18 mouse cellular contexts compared by ENCODE assay signal in genomic region chr16:33588845-33589244, GRCm38 (mm10).
DNase-seq lines count a peak whose midpoint lies in the region; ATAC-seq and TF ChIP-seq lines count a peak whose summit lies in the region.
"Had no signal": no experiment of that assay in that cellular context is flagged by ENCODE, and none has a peak within 500 bp of the region (broad histone marks: within the 10 kb centered on the region; RNA-seq: fewer than 3 reads in every experiment).

No protein-coding gene starts in this region.

- intact Hi-C loops in gastrocnemius, adult 2 months (cut with DNase I) = no loop called here

- ATAC-seq in kidney, embryonic 16.5 days (ENCODE audit: low FRiP score, low TSS enrichment) = no peak
- no peak for ATAC-seq in intestine, embryonic 15.5 days
- ATAC-seq: forebrain, embryonic 14.5 days; hindbrain, postnatal 0 days had no signal

- no peak for DNase-seq in gastrocnemius, adult 2 months
- DNase-seq in gastrocnemius, postnatal 4 days (ENCODE audit: low spot score in 2 of 2) = no peak
- no peak for DNase-seq in kidney, postnatal 10 days
- no peak for DNase-seq in embryonic facial prominence, embryonic 10.5 days (ENCODE audit: low spot score)
- DNase-seq: adrenal gland, postnatal 14 days; cerebellum, adult 11-12 months; cerebellum, adult 9-10 months; cerebellum, postnatal 25 days; gastrocnemius, postnatal 10 days; heart, adult 2 months; heart, postnatal 36 days had no signal

- H3ac ChIP-seq in myocyte (ENCODE audit: control insufficient read depth, insufficient read length) = no peak overlapping the region

- no peak for TF ChIP-seq CTCF in gastrocnemius, adult 2 months (IDR thresholded peaks at IDR 0.05)

- H3K4me1 ChIP-seq in kidney, embryonic 16.5 days (ENCODE audit: insufficient read depth, low read length) = peaks cover 58% of the 10 kb centered on the region
- peaks cover 46% of the 10 kb centered on the region for H3K4me1 ChIP-seq in embryonic facial prominence, embryonic 10.5 days
- H3K4me1 ChIP-seq in intestine, embryonic 15.5 days (replicated peaks) = peaks cover 21% of the 10 kb centered on the region

- WGBS in kidney, embryonic 16.5 days = 9% methylated on average over 2 of the region's 2 CpGs
- 86% methylated on average over 2 of the region's 2 CpGs for WGBS in embryonic facial prominence, embryonic 10.5 days
- WGBS in intestine, embryonic 15.5 days = 62% methylated on average over 2 of the region's 2 CpGs

- H3K36me3 ChIP-seq in kidney, embryonic 16.5 days (ENCODE audit: insufficient read depth, low read length) = no peaks in the 10 kb centered on the region
- no peaks in the 10 kb centered on the region for H3K36me3 ChIP-seq in embryonic facial prominence, embryonic 10.5 days (replicated peaks)
- no peaks in the 10 kb centered on the region for H3K36me3 ChIP-seq in myocyte (ENCODE audit: control insufficient read depth, insufficient read depth)
- no peaks in the 10 kb centered on the region for H3K36me3 ChIP-seq in intestine, embryonic 15.5 days
- H3K36me3 ChIP-seq: heart, embryonic 12.5 days; hindbrain, embryonic 12.5 days had no signal

- 0 out of 2 replicates have a peak overlapping the region, but pooled peaks have one; percentile 40 for H3K27ac ChIP-seq in gastrocnemius, adult 2 months
- H3K27ac ChIP-seq in kidney, embryonic 16.5 days (ENCODE audit: low read length) = peak overlapping the region; percentile 30; the same call in 1 of the 2 replicates
- peak overlapping the region; percentile 51; the same call in 1 of the 2 replicates for H3K27ac ChIP-seq in embryonic facial prominence, embryonic 10.5 days (replicated peaks)
- H3K27ac ChIP-seq in intestine, embryonic 15.5 days = no peak overlapping the region
- H3K27ac ChIP-seq: hindbrain, embryonic 12.5 days; hindbrain, postnatal 0 days had no signal

- no peaks in the 10 kb centered on the region for H3K27me3 ChIP-seq in kidney, embryonic 16.5 days (ENCODE audit: insufficient read depth, low read length)
- H3K27me3 ChIP-seq in embryonic facial prominence, embryonic 10.5 days (replicated peaks; ENCODE audit: low read depth, poor library complexity, severe bottlenecking) = no peaks in the 10 kb centered on the region
- no peaks in the 10 kb centered on the region for H3K27me3 ChIP-seq in myocyte (ENCODE audit: control insufficient read depth, insufficient read depth, insufficient read length)
- H3K27me3 ChIP-seq in intestine, embryonic 15.5 days (replicated peaks) = no peaks in the 10 kb centered on the region
- H3K27me3 ChIP-seq: heart, embryonic 12.5 days; hindbrain, embryonic 12.5 days had no signal

- H3K9me3 ChIP-seq in kidney, embryonic 16.5 days (ENCODE audit: low read length) = no peaks in the 10 kb centered on the region
- H3K9me3 ChIP-seq in embryonic facial prominence, embryonic 10.5 days = no peaks in the 10 kb centered on the region
- H3K9me3 ChIP-seq in intestine, embryonic 15.5 days = no peaks in the 10 kb centered on the region
- H3K9me3 ChIP-seq: heart, embryonic 12.5 days; hindbrain, embryonic 12.5 days had no signal

- no peak overlapping the region for H3K4me3 ChIP-seq in gastrocnemius, adult 2 months
- H3K4me3 ChIP-seq in kidney, embryonic 16.5 days (ENCODE audit: low read length) = no peak overlapping the region
- no peak overlapping the region for H3K4me3 ChIP-seq in embryonic facial prominence, embryonic 10.5 days
- H3K4me3 ChIP-seq in myocyte = no peak overlapping the region
- H3K4me3 ChIP-seq in intestine, embryonic 15.5 days (replicated peaks) = no peak overlapping the region
- H3K4me3 ChIP-seq: heart, adult 2 months; heart, embryonic 12.5 days; hindbrain, embryonic 12.5 days had no signal

- TF ChIP-seq POLR2A in myocyte (IDR thresholded peaks at IDR 0.05; ENCODE audit: insufficient read length, low read depth) = no peak

- H3K9ac ChIP-seq in kidney, embryonic 16.5 days (replicated peaks; ENCODE audit: low read length) = no peak overlapping the region
- no peak overlapping the region for H3K9ac ChIP-seq in intestine, embryonic 15.5 days
- H3K9ac ChIP-seq: heart, embryonic 12.5 days; hindbrain, embryonic 12.5 days had no signal

- H3K79me2 ChIP-seq in myocyte (ENCODE audit: control insufficient read depth, insufficient read depth) = no peaks in the 10 kb centered on the region

- H3K4me2 ChIP-seq in kidney, embryonic 16.5 days (replicated peaks; ENCODE audit: low read depth, low read length) = no peak overlapping the region
- H3K4me2 ChIP-seq in myocyte (ENCODE audit: low read depth) = no peak overlapping the region
- H3K4me2 ChIP-seq in intestine, embryonic 15.5 days (replicated peaks) = no peak overlapping the region
- H3K4me2 ChIP-seq: heart, embryonic 12.5 days; hindbrain, embryonic 12.5 days had no signal

TF ChIP-seq in myocyte, 11 proteins besides CTCF, POLR2A, EP300 and RAD21:
- TF ChIP-seq TCF12 (IDR thresholded peaks at IDR 0.05; ENCODE audit: insufficient read depth, poor library complexity, severe bottlenecking) = peak; percentile 48
- TF ChIP-seq MYOD1 (IDR thresholded peaks at IDR 0.05; ENCODE audit: control insufficient read depth in 1 of 3, insufficient read length in 2 of 3, low read depth in 2 of 3) = peak in 2 of 3 experiments; percentile 70 to 78
- TF ChIP-seq MYOG (IDR thresholded peaks at IDR 0.05; ENCODE audit: control insufficient read depth in 1 of 3, insufficient read depth in 1 of 3, insufficient read length in 2 of 3, low read depth in 2 of 3) = peak in 2 of 3 experiments; percentile 66 to 71
- TF ChIP-seq TCF3 (IDR thresholded peaks at IDR 0.05; ENCODE audit: insufficient read length, low read depth) = no peak
- TF ChIP-seq POLR2AphosphoS2 (IDR thresholded peaks at IDR 0.05; ENCODE audit: insufficient read length, low read depth) = no peak
